Mouse (Mus musculus) cerebellum, postnatal 14 days (tissue): ENCODE results near the gene Gm21190.
A peak's percentile ranks its signal among the peaks of the same experiment; 100 is the strongest.
"Not testable (repeated sequence)": the region's sequence is repeated elsewhere in the genome, so short reads cannot be mapped to it uniquely, and the experiment has no call there.

Experiments
- DNase-seq, 2 experiments: peaks; one replicate each; pipeline ENCODE4 v3.0.0; 2021; ENCODE audit warnings: mixed read lengths in 2 of 2

The Gm21190 gene

GRCm38 (mm10) chr5:15484616-15485015 is 44.4 kb downstream of the Gm21190 start:
- peak in 1 of 2 experiments; percentile 8 for DNase-seq

GRCm38 (mm10) chr5:15483576-15483975 is 45.4 kb downstream of the Gm21190 start:
- DNase-seq = not testable (repeated sequence)

GRCm38 (mm10) chr5:15482815-15483214 is 46.2 kb downstream of the Gm21190 start:
- not testable (repeated sequence) for DNase-seq

GRCm38 (mm10) chr5:15476423-15476822 is 52.6 kb downstream of the Gm21190 start, which contains the start of gene Gm21149:
Gene Gm21149 (minus strand): TSS chr5:15476523.
- not testable (repeated sequence) for DNase-seq
